8 mouse cellular contexts compared by ENCODE assay signal in genomic region chr2:28583651-28584050, GRCm38 (mm10). TPM values are rescaled to one million over a fixed set of nuclear protein-coding genes. Genes with fewer than 3 reads are reported as not detected.
A peak's percentile ranks its signal among the peaks of the same experiment; 100 is the strongest.
DNase-seq lines count a peak whose midpoint lies in the region; ATAC-seq and TF ChIP-seq lines count a peak whose summit lies in the region.

TSS of gene Gtf3c5 (minus strand) at chr2:28583751.

- no peak for TF ChIP-seq CTCF in gastrocnemius, adult 2 months (IDR thresholded peaks at IDR 0.05)

- no peak for DNase-seq in gastrocnemius, adult 2 months
- DNase-seq in gastrocnemius, postnatal 36 days: no peak
- DNase-seq in embryonic facial prominence, embryonic 14.5 days (ENCODE audit: low spot score): no peak
- no peak for DNase-seq in right cerebral cortex, adult 18-20 months
- no peak for DNase-seq in kidney, adult 18-20 months

- ATAC-seq in CD4-positive, CD25-positive, alpha-beta regulatory T cell, adult 4 months: no peak
- no peak for ATAC-seq in embryonic facial prominence, embryonic 14.5 days (ENCODE audit: low read depth)
- no peak for ATAC-seq in inflammation-experienced regulatory T-cells, adult 6 months

- peak within 1 kb of the TSS; percentile 71 for H3K4me2 ChIP-seq in embryonic facial prominence, embryonic 14.5 days (ENCODE audit: low read depth, low read length)

- H3K9me3 ChIP-seq in embryonic facial prominence, embryonic 14.5 days (ENCODE audit: control insufficient read depth, low read length): no peaks in the 10 kb centered on the region
- no peaks in the 10 kb centered on the region for H3K9me3 ChIP-seq in megakaryocyte, embryonic 14.5 days

- intact Hi-C loops in gastrocnemius, adult 2 months (cut with DNase I): loop anchor here (2.0 kb wide), 2 partner anchors 35 to 69 kb away; no protein-coding TSS in a partner anchor
- intact Hi-C loops in gastrocnemius, postnatal 36 days (cut with DNase I): loop anchor here (1.0 kb wide), 1 partner anchor 35 kb away; no protein-coding TSS in a partner anchor

- no peaks in the 10 kb centered on the region for H3K27me3 ChIP-seq in embryonic facial prominence, embryonic 14.5 days (replicated peaks; ENCODE audit: control insufficient read depth, insufficient read depth, low read length)
- H3K27me3 ChIP-seq in megakaryocyte, embryonic 14.5 days (replicated peaks): no peaks in the 10 kb centered on the region

- 73% methylated on average over 9 of the region's 9 CpGs for WGBS in embryonic facial prominence, embryonic 14.5 days

- H3K27ac ChIP-seq in gastrocnemius, adult 2 months: peak within 1 kb of the TSS; percentile 95
- peak within 1 kb of the TSS; percentile 92 for H3K27ac ChIP-seq in embryonic facial prominence, embryonic 14.5 days (replicated peaks; ENCODE audit: low read depth, low read length)

- peaks cover 9% of the 10 kb centered on the region for H3K4me1 ChIP-seq in embryonic facial prominence, embryonic 14.5 days (ENCODE audit: control insufficient read depth, insufficient read depth, low read length)
- peaks cover 53% of the 10 kb centered on the region for H3K4me1 ChIP-seq in megakaryocyte, embryonic 14.5 days

- peak within 1 kb of the TSS; percentile 76 for H3K4me3 ChIP-seq in gastrocnemius, adult 2 months
- H3K4me3 ChIP-seq in embryonic facial prominence, embryonic 14.5 days (ENCODE audit: low read depth, low read length): peak within 1 kb of the TSS; percentile 74
- H3K4me3 ChIP-seq in megakaryocyte, embryonic 14.5 days (replicated peaks): peak within 1 kb of the TSS; percentile 97

- H3K36me3 ChIP-seq in embryonic facial prominence, embryonic 14.5 days (ENCODE audit: control insufficient read depth, insufficient read depth, low read length): peaks cover 8% of the 10 kb centered on the region; the same call in 1 of the 2 replicates
- H3K36me3 ChIP-seq in megakaryocyte, embryonic 14.5 days (replicated peaks; ENCODE audit: low read length): peaks cover 25% of the 10 kb centered on the region

- peak within 1 kb of the TSS; percentile 80 for H3K9ac ChIP-seq in embryonic facial prominence, embryonic 14.5 days (ENCODE audit: low read depth, low read length)

RNA-seq across cellular contexts. Expression of gene Gtf3c5, which starts in this region (rescaled TPM):
- total RNA-seq in gastrocnemius, adult 2 months (2021): 1 to 10 TPM; 7.2 to 8.0 TPM
- 1 to 10 TPM; 5.9 to 6.2 TPM for total RNA-seq in gastrocnemius, postnatal 36 days (2021)
- 10 to 100 TPM; 18.5 to 27.0 TPM for polyA plus RNA-seq in CD4-positive, CD25-positive, alpha-beta regulatory T cell, adult 4 months (2017; shearing (Covaris generic))
- 23.7 and 27.9 TPM in 2 replicates for polyA plus RNA-seq in embryonic facial prominence, embryonic 14.5 days (2014; fragmentation: Nextera tagmentation; extraction: Ambion mirVana)
- polyA plus RNA-seq in inflammation-experienced regulatory T-cells, adult 6 months (2017; shearing (Covaris generic)): 10 to 100 TPM; 11.3 to 17.4 (median 16.2) TPM
- 4.1 and 10.3 TPM in 2 replicates for polyA plus RNA-seq in megakaryocyte, embryonic 14.5 days (2012; ENCODE audit: insufficient read depth, low replicate concordance)
